In genomic region chr7:37772376-37773311, GRCm38 (mm10) we compare ENCODE assay signal across 8 mouse cellular contexts. TPM values are rescaled to one million over a fixed set of nuclear protein-coding genes. Genes with fewer than 3 reads are reported as not detected.
A peak's percentile ranks its signal among the peaks of the same experiment; 100 is the strongest.
DNase-seq lines count a peak whose midpoint lies in the region; ATAC-seq and TF ChIP-seq lines count a peak whose summit lies in the region.

No protein-coding gene starts in this region.

- no peak for TF ChIP-seq CTCF in olfactory bulb, adult 2 months (IDR thresholded peaks at IDR 0.05; ENCODE audit: insufficient read depth, low read depth, low read length)

- ATAC-seq in lung, embryonic 16.5 days (ENCODE audit: low read depth): no peak
- ATAC-seq in heart, embryonic 11.5 days (replicated peaks; ENCODE audit: insufficient number of reproducible peaks, low FRiP score, low TSS enrichment): no peak
- ATAC-seq in megakaryocyte-erythroid progenitor cell, adult 5-6 weeks (replicated peaks; ENCODE audit: low FRiP score, low TSS enrichment, poor library complexity, severe bottlenecking): no peak

- TF ChIP-seq POLR2A in olfactory bulb, adult 2 months (IDR thresholded peaks at IDR 0.05; ENCODE audit: insufficient read depth, low read depth, low read length): no peak

- no peaks in the 10 kb centered on the region for H3K36me3 ChIP-seq in lung, embryonic 16.5 days (ENCODE audit: control insufficient read depth, insufficient read depth, low read length)
- no peaks in the 10 kb centered on the region for H3K36me3 ChIP-seq in heart, embryonic 11.5 days (ENCODE audit: control insufficient read depth, insufficient read depth, low read length)
- H3K36me3 ChIP-seq in limb, embryonic 10.5 days: no peaks in the 10 kb centered on the region

- H3K9me3 ChIP-seq in lung, embryonic 16.5 days (ENCODE audit: control insufficient read depth, low read length): no peaks in the 10 kb centered on the region
- H3K9me3 ChIP-seq in heart, embryonic 11.5 days (replicated peaks; ENCODE audit: control insufficient read depth, low read length): no peaks in the 10 kb centered on the region
- no peaks in the 10 kb centered on the region for H3K9me3 ChIP-seq in limb, embryonic 10.5 days (replicated peaks)

- H3K4me3 ChIP-seq in lung, embryonic 16.5 days (ENCODE audit: low read length): peak overlapping the region; percentile 70
- peak overlapping the region; percentile 63 for H3K4me3 ChIP-seq in heart, embryonic 11.5 days (ENCODE audit: low read depth, low read length)
- H3K4me3 ChIP-seq in limb, embryonic 10.5 days: peak overlapping the region; percentile 65
- H3K4me3 ChIP-seq in olfactory bulb, adult 2 months (ENCODE audit: insufficient read depth, low read depth, low read length): peak overlapping the region; percentile 50

- H3K4me1 ChIP-seq in lung, embryonic 16.5 days (replicated peaks; ENCODE audit: control insufficient read depth, insufficient read depth, low read length): peaks cover 26% of the 10 kb centered on the region
- H3K4me1 ChIP-seq in heart, embryonic 11.5 days (ENCODE audit: control insufficient read depth, insufficient read depth, low read length): no peaks in the 10 kb centered on the region
- H3K4me1 ChIP-seq in limb, embryonic 10.5 days: peaks cover 54% of the 10 kb centered on the region
- H3K4me1 ChIP-seq in olfactory bulb, adult 2 months (ENCODE audit: control insufficient read depth, insufficient read depth, low read length): peaks cover 32% of the 10 kb centered on the region

- under 1% methylated on average over 46 of the region's 46 CpGs for WGBS in lung, embryonic 16.5 days
- WGBS in heart, embryonic 11.5 days (ENCODE audit: insufficient replicate concordance): under 1% methylated on average over 45 of the region's 46 CpGs
- under 1% methylated on average over 44 of the region's 46 CpGs for WGBS in limb, embryonic 10.5 days
- WGBS in olfactory bulb, adult 2 months: 2% methylated on average over 46 of the region's 46 CpGs

- H3K27ac ChIP-seq in lung, embryonic 16.5 days (ENCODE audit: low read length): no peak overlapping the region
- no peak overlapping the region for H3K27ac ChIP-seq in heart, embryonic 11.5 days (ENCODE audit: low read depth, low read length)
- peak overlapping the region; percentile 82 for H3K27ac ChIP-seq in limb, embryonic 10.5 days
- peak overlapping the region; percentile 24; the same call in 1 of the 2 replicates for H3K27ac ChIP-seq in olfactory bulb, adult 2 months (ENCODE audit: insufficient read depth, low read depth, low read length)

- H3K27me3 ChIP-seq in lung, embryonic 16.5 days (ENCODE audit: control insufficient read depth, insufficient read depth, low read depth, low read length): peaks cover 63% of the 10 kb centered on the region
- peaks cover 70% of the 10 kb centered on the region for H3K27me3 ChIP-seq in heart, embryonic 11.5 days (ENCODE audit: control insufficient read depth, insufficient read depth, low read length)
- peaks cover 94% of the 10 kb centered on the region for H3K27me3 ChIP-seq in limb, embryonic 10.5 days (ENCODE audit: low read depth, poor library complexity, severe bottlenecking)

- DNase-seq in lung, postnatal 25 days (ENCODE audit: low spot score): no peak
- DNase-seq in cerebellum, adult 8-10 months: peak; percentile 65
- peak; percentile 66 for DNase-seq in limb, embryonic 10.5 days (ENCODE audit: low spot score)
- DNase-seq in thymus, postnatal 10 days (ENCODE audit: low spot score in 2 of 2): no peak

- peak overlapping the region; percentile 99 for H3K4me2 ChIP-seq in lung, embryonic 16.5 days (ENCODE audit: low read depth, low read length)
- peak overlapping the region; percentile 96 for H3K4me2 ChIP-seq in heart, embryonic 11.5 days

- peak overlapping the region; percentile 64 for H3K9ac ChIP-seq in lung, embryonic 16.5 days (ENCODE audit: low read length)
- peak overlapping the region; percentile 75 for H3K9ac ChIP-seq in heart, embryonic 11.5 days (ENCODE audit: low read depth, low read length)

RNA-seq across cellular contexts. Expression of gene Zfp536, which starts 0.8 kb away (rescaled TPM):
- polyA plus RNA-seq in lung, embryonic 16.5 days (2015; fragmentation: Nextera tagmentation; extraction: Ambion mirVana): 11.0 and 11.4 TPM in 2 replicates
- 2.4 and 2.8 TPM in 2 replicates for polyA plus RNA-seq in heart, embryonic 11.5 days (2014; fragmentation: Nextera tagmentation; extraction: Ambion mirVana)
- polyA plus RNA-seq in limb, embryonic 10.5 days (2016; fragmentation: Nextera tagmentation; extraction: Ambion mirVana): 1.3 and 1.8 TPM in 2 replicates
- not detected in 2 replicates for polyA plus RNA-seq in olfactory bulb, adult 2 months (2012; ENCODE audit: insufficient read depth, insufficient read length, low replicate concordance, missing spikeins)
- total RNA-seq in megakaryocyte-erythroid progenitor cell, adult 5-6 weeks (2014; fragmentation: Nextera tagmentation): not detected in 2 replicates
- not detected in 2 replicates for total RNA-seq in megakaryocyte-erythroid progenitor cell, adult 5-6 weeks (2017)

Comparison
In these comparisons a context has a peak if more than half of its experiments do, and no peak if none do; other contexts are left out.
1. H3K27ac ChIP-seq: peak in limb, embryonic 10.5 days (single experiment) and olfactory bulb, adult 2 months (single experiment); none in lung, embryonic 16.5 days (single experiment) and heart, embryonic 11.5 days (single experiment).
2. DNase-seq: peak in cerebellum, adult 8-10 months (single experiment) and limb, embryonic 10.5 days (single experiment); none in lung, postnatal 25 days (single experiment) and thymus, postnatal 10 days (0 of 2).
3. Peak in every context shown above with its lines, with median percentiles within 50 percentile points of each other: H3K4me3 ChIP-seq.